Mouse (Mus musculus) kidney, postnatal 25 days (tissue): ENCODE measurements around the gene Sec62.

ENCODE experiments used
- DNase-seq, 2 experiments: peaks; one replicate each; pipeline ENCODE4 v3.0.0; 2021; ENCODE audit warnings: mixed read lengths in 2 of 2

Sec62 gene

DNA sequence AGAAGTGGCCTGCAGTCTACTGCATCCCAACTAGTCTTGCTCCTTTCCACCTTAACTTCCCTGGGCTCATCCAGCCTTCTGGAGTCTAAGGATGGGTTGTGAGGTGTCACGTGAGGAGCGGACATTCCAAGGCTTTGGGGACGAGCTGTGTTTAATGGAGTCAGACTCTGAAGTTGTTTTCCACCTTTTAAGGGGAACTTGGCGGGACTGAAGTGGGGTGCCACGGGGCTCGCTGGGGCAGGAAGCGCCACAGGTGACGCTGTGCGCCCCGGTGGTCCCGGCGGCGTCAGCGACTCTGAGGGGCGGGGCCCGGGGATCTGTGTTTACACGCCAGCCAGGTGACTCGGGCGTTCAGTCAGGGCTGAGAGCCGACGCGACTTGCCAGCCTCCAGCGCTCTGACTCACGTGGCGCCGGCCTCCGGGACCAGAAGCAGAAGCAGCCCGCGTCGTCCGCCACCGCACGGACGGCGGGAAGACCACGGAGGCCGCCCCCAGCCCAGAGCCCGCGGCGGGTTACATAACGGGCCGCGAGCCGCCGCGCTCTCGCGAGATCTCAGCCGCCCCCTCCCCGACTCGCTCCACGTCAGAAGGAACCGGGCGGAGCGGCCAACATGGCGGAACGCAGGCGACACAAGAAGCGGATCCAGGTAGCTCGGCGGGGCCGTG is at the start of gene Sec62:
Gene Sec62 (plus strand): TSS at position 139 of the 666 bp plus-strand sequence.
- peak; percentile 94 to 96 for DNase-seq

- DNase-seq: no peak
These were observed 49.8 kb upstream of the Sec62 start for GRCm38 (mm10) chr3:30742891-30743290.

- no peak for DNase-seq
These were observed 46.7 kb upstream of the Sec62 start, which contains the start of gene Samd7 for GRCm38 (mm10) chr3:30746006-30746405. TSS of gene Samd7 (plus strand) at chr3:30746293.

DNA sequence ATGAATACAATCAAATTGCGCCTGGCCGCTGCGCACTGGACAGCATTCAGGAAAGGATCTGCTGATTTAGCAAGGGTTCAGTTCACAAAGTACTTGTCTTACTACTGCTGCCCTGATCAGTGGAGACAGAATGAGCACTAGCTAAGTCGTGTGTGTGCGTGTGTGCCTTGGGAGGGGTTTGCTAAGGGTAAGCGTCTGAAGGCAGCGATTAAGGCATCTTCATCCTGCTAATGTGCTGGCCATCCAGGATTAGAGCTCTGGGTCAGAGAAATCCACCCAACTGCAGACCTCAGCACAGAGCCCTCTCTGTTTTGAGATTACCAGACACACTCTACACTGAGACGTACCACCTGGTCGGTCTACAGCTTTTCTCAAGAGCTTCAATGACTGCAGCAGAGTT is 44.4 kb upstream of the Sec62 start:
- DNase-seq: no peak

- DNase-seq: no peak
These were observed 38.0 kb upstream of the Sec62 start for GRCm38 (mm10) chr3:30754696-30755095.

DNA sequence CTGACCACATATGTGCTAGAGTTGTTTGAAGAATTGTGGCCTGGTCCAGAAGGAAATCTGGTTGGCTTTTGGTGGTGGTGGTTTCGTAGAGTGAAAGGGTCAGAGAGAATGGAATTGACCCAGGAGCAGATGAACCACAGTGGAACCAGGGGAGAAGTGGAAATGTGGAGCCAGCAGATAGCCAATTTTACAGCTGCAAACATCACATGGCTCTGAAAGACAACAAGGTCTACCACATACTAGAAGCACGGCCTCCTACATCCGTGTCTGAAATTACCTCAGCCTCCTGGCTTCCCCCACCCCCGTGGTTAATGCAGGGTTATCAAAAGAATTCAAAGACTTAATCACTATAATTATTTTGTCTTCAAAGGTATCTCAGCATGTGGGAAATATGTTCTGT is 27.8 kb upstream of the Sec62 start:
- DNase-seq: no peak

DNA sequence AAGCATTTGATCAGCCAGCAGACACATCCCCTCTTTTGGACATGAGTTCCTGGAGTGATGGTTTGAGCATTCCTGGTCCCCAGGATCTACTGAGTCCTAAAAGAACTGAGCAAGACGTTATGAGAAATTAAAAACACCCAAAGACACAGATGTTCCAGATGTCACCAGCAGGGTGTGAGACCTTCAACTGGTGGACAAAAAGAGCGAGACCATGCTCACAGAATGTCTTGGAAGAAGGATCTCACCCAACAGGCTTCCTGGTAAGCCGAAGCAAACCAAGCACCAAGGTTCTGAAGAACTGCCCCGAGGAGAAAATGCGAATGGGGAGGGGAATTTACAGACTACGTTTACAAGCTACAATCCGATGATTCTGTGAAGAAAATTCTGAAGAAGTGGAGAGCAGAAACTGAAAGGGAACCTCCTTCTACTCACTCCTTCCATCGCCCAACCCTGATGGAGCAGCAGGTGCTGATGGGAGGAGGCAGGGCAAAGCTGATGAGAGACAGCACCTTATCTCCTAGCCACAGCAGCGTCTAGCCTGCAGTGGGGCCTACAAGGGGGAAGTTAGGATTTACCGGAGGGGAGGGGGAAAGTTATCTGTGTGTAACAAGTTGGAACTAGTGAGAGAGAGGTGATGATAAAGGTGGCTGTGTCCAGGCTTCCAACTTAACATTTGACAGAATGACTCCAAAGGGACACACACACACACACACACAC is 27.2 kb upstream of the Sec62 start:
- peak in 1 of 2 experiments; percentile 47 for DNase-seq

- DNase-seq: peak; percentile 88 to 93
These were observed 26.5 kb upstream of the Sec62 start for GRCm38 (mm10) chr3:30766177-30766576.

- no peak for DNase-seq
These were observed 25.4 kb upstream of the Sec62 start for GRCm38 (mm10) chr3:30767271-30767670.

DNA sequence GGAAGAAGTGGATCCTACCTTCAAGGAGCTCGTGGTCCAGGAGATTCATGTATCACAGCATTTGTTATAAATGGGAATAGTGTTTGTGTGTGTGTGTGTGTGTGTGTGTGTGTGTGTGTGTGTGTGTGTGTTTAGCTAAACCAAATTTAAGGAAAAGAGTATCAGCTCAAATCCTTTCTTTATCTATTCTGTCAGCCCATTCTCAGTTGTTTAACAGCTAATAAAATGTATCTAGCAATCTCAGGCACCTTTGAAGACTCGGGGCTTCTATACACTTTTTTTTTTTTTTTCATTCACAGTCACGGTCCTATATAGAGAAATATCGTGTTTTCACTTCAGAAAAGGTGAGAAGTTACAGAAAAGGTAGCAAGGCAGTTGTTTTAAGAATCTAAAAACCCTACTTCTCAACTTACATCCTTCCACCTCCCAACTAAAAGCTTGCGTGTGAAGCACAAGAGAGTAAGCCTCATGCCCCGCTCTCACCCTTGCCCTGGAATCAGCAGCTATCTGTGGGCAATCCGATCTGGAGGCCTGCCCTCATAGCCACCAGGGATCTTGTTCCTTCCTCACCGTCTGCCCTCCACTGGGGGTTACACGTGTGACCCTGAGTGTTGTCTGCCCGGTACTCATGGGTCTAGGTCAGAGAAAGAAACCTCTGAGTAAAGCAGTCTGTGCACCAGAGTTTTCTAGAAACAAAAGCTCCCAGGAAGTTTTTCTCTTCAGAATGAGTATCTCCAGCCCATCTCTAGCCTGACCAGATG is 22.7 kb upstream of the Sec62 start:
- DNase-seq: peak in 1 of 2 experiments; percentile 67

GRCm38 (mm10) chr3:30771560-30771959 is 21.1 kb upstream of the Sec62 start:
- DNase-seq: no peak

GRCm38 (mm10) chr3:30772631-30773030 is 20.0 kb upstream of the Sec62 start:
- peak; percentile 36 to 86 for DNase-seq

- no peak for DNase-seq
These were observed 18.0 kb upstream of the Sec62 start for GRCm38 (mm10) chr3:30774677-30775076.

DNA sequence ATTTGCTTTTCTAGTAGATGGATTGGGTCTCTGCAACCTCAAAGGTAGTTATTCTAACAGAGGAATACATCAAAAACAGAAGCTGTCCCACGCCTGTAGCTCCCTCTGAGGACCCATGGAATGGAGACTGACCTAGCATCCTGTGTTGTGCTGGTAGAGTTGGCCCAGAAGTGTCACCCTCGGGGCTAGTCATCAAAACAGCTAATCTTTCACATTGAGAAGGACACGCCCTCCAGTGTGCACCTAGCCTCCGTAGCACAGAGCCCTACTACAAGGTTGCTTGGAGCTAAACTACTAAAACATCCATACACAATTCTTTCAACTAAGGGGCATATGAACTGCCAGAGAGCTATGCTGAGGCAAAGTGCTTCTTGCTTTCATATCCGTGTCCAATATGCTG is 14.7 kb upstream of the Sec62 start:
- no peak for DNase-seq

DNA sequence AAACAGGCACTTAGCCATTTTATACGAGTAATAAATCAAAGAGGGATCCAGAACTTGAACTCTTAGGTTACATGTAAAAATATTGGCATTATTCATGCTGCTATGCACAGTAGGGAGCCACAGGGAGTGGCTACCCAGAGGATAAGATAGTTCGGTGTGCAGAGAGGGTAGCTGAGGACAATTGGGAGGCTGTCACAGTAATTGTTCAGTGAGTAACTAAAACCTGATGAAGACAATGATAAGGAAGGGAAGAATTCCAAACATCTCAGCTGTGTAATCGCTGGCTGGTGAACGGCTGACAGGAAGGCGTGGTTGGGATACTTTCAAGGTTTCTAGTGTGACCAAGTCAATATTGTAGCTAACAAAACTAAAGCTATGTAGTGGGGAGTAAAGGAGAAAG is 4.1 kb upstream of the Sec62 start:
- no peak for DNase-seq

- peak; percentile 41 to 65 for DNase-seq
These were observed 937 bp downstream of the Sec62 start for GRCm38 (mm10) chr3:30793403-30794221.

DNA sequence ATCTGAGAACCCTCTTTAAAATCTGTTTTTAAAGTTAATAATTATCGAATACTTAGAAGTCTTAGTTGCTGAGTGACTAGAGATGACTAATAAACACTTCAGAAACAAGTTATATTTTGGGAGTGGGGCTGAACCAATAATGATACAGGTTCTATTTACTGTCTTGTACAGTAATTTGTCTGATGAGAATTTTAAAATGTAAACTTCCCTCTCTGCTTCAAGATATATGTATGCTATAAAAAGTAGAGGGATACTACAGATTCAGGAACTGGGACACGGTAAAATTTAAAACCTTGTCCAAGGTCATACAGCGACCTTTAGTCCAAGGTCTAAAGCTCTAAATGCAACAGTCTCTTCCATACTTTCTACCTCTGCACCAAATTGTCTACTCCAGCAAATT is 9.5 kb downstream of the Sec62 start:
- no peak for DNase-seq

DNA sequence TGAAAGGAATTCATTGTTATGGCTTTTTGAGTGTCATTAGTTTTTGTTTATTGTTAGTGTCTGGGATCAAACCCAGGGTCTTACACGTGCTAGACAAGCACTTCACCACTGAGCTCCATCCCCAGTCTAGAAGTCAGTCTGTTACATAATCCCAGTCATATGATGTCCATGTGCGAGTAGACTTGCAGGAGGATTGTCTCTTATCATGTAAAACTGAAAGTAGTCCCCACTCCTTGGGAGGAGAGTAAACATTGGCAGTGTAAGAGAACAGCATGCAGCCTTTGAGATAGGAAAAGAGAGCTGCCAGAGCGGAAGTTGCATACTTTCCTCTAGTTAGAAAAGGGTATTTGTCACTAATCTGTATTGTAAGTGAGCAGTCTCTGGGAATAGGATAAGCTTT is 20.2 kb downstream of the Sec62 start:
- no peak for DNase-seq

- no peak for DNase-seq
These were observed 26.0 kb downstream of the Sec62 start for GRCm38 (mm10) chr3:30818630-30819125.

DNA sequence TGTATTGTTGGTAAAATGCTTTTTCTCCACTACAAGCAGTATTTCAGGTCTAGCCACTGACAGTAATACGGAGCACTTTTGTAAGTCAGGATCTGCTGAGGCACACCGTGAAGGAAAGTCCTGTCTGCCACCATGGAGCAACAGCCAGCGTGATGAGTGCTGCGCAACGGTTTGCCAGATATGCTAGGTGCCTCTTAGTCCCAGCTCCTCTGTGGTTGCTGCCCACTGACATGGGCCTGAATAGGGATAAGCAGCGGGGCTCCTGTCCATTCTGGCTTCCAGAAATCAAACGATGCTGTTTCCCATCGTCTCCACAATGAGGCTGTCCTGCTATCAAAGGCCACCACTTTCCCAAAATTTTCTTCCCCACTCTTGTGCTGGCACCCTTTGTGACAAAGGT is 29.5 kb downstream of the Sec62 start:
- no peak for DNase-seq

GRCm38 (mm10) chr3:30826069-30826468 is 33.4 kb downstream of the Sec62 start:
- no peak for DNase-seq

GRCm38 (mm10) chr3:30831848-30832606 is 39.4 kb downstream of the Sec62 start:
- DNase-seq: no peak
